Mouse (Mus musculus) naive thymus-derived CD4-positive, alpha-beta T cell, adult 5 months (primary cell): Measurements from ENCODE around the gene Mettl7a2. TPM values are rescaled to one million over a fixed set of nuclear protein-coding genes. Genes with fewer than 3 reads are reported as not detected.

Source experiments
- polyA plus RNA-seq: library from polyadenylated mRNA; unstranded; fragments of 100-300 nt; shearing (Covaris generic); gene quantifications from one replicate; pipeline ENCODE4 v1.2.1, GENCODE M21; 2017

Gene Mettl7a2
- polyA plus RNA-seq = not detected

GRCm38 (mm10) chr15:100352711-100353250 is at the start of gene Mettl7a2, which contains the start of gene Methig1:
TSS of gene Mettl7a2 (plus strand) at chr15:100353200.
TSS of gene Methig1 (plus strand) at chr15:100353149.

GRCm38 (mm10) chr15:100304019-100304991 is 48.7 kb upstream of the Mettl7a2 start, which contains the start of gene Mettl7a1:
TSS of gene Mettl7a1 (plus strand) at chr15:100304140.

GRCm38 (mm10) chr15:100334629-100335028 is 18.4 kb upstream of the Mettl7a2 start, which contains the start of gene Mettl7a3:
TSS of gene Mettl7a3 (plus strand) at chr15:100334929.

GRCm38 (mm10) chr15:100364242-100364641 is 11.2 kb downstream of the Mettl7a2 start, which contains the start of gene Higd1c:
TSS of gene Higd1c (plus strand) at chr15:100364542.

Other genes starting within 250 kb of the Mettl7a2 start
- gene Atf1, start 125.4 kb upstream of the Mettl7a2 start, polyA plus RNA-seq = 83.2 TPM
- gene Tmprss12, start 72.4 kb upstream of the Mettl7a2 start, polyA plus RNA-seq = not detected
- gene Mettl7a1, start 49.1 kb upstream of the Mettl7a2 start, polyA plus RNA-seq = 1.8 TPM
- gene Mettl7a3, start 18.3 kb upstream of the Mettl7a2 start, polyA plus RNA-seq = not detected
- not detected for gene Methig1, start 51 bp upstream of the Mettl7a2 start, polyA plus RNA-seq
- gene Higd1c, start 11.3 kb downstream of the Mettl7a2 start, polyA plus RNA-seq = not detected
- gene Gm5475, start 68.9 kb downstream of the Mettl7a2 start, polyA plus RNA-seq = 0.14 TPM
- gene Slc11a2, start 71.9 kb downstream of the Mettl7a2 start, polyA plus RNA-seq = 34.9 TPM
- 46.0 TPM for gene Letmd1, start 115.8 kb downstream of the Mettl7a2 start, polyA plus RNA-seq
- 21.0 TPM for gene Csrnp2, start 142.3 kb downstream of the Mettl7a2 start, polyA plus RNA-seq
- gene Tfcp2, start 198.8 kb downstream of the Mettl7a2 start, polyA plus RNA-seq = 8.1 TPM
- 105 TPM for gene Pou6f1, start 246.8 kb downstream of the Mettl7a2 start, polyA plus RNA-seq